Mouse (Mus musculus): ENCODE measurements at regions not wholly inside any gene's neighbourhood (a gene's known extent, or its start where the extent isn't known, plus 50 kb on each side); places are given as distances from the start of the nearest gene placed in this dataset.

DNA sequence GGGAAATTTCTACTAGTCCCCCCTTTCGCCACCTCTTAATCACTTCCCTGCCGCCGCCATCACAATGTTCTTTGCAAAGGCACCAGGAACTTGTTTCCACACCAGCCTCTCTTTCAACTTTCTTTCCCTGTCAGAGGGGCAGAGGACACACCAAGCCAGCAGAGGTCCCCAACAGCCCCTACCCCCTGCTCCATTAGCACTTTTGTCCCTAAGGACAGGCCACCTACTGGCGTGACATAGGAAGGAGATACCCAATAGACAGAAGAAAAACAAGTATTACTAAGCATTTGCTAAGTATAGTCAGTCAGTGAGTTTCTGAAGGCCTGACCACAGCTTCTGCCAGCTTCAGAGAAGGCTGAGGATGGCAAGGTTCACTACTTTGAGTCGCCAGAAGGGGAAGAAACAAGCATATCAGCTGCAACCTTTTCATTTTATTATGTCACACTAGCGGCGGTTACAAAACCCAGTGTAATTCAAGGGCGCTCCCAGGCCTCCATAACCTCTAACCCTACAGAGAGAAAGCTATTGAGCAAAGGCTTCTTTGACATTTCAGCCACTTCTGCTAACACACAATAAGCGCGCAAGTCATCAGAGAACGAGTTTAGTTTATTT, 255.9 kb downstream of the Lmo4 start:
- H3K4me3 ChIP-seq (ENCODE audit: low read depth, low read length): no peak overlapping the region
- H3K27me3 ChIP-seq (ENCODE audit: control insufficient read depth, insufficient read depth, low read length): 0 out of 2 replicates have a peak, but pooled peaks cover 2% of the 10 kb centered on the region
- no peaks in the 10 kb centered on the region for H3K36me3 ChIP-seq (ENCODE audit: control insufficient read depth, insufficient read depth, low read length)
- TF ChIP-seq CTCF (IDR thresholded peaks at IDR 0.05; ENCODE audit: extremely low read depth, insufficient read length, insufficient replicate concordance, low read depth, low read length) (no peak), POLR2A (IDR thresholded peaks at IDR 0.05; ENCODE audit: low read depth, low read length) (no peak)
- H3K4me1 ChIP-seq (ENCODE audit: control insufficient read depth, insufficient read depth, insufficient read length, low read length): no peaks in the 10 kb centered on the region
- 85% methylated on average over 11 of the region's 11 CpGs for WGBS
- no peak overlapping the region for H3K27ac ChIP-seq (ENCODE audit: insufficient read depth, low read depth, low read length)

DNA sequence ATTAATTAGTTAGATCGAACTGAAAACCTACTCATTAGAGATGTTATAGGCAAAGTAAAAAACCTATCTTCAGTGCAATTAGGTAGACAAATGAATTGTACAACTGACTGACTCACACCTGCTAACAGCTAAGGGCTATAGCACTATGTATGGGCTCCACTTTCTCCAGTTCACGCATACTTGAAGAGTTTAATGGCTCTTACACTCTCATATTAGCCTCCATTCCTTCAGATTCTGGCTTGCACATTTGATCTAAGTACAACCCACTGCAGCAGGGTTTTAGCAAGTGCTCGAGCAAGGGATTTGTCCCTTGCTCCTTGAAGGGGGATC, 257.1 kb downstream of the Lmo4 start:
- H3K4me3 ChIP-seq (ENCODE audit: low read depth, low read length): no peak overlapping the region
- 84% methylated on average over 3 of the region's 3 CpGs for WGBS
- TF ChIP-seq CTCF (IDR thresholded peaks at IDR 0.05; ENCODE audit: extremely low read depth, insufficient read length, insufficient replicate concordance, low read depth, low read length) (no peak), POLR2A (IDR thresholded peaks at IDR 0.05; ENCODE audit: low read depth, low read length) (no peak)
- H3K4me1 ChIP-seq (ENCODE audit: control insufficient read depth, insufficient read depth, insufficient read length, low read length): no peaks in the 10 kb centered on the region
- H3K27me3 ChIP-seq (ENCODE audit: control insufficient read depth, insufficient read depth, low read length): 0 out of 2 replicates have a peak, but pooled peaks cover 2% of the 10 kb centered on the region
- H3K27ac ChIP-seq (ENCODE audit: insufficient read depth, low read depth, low read length): no peak overlapping the region
- H3K36me3 ChIP-seq (ENCODE audit: control insufficient read depth, insufficient read depth, low read length): no peaks in the 10 kb centered on the region

DNA sequence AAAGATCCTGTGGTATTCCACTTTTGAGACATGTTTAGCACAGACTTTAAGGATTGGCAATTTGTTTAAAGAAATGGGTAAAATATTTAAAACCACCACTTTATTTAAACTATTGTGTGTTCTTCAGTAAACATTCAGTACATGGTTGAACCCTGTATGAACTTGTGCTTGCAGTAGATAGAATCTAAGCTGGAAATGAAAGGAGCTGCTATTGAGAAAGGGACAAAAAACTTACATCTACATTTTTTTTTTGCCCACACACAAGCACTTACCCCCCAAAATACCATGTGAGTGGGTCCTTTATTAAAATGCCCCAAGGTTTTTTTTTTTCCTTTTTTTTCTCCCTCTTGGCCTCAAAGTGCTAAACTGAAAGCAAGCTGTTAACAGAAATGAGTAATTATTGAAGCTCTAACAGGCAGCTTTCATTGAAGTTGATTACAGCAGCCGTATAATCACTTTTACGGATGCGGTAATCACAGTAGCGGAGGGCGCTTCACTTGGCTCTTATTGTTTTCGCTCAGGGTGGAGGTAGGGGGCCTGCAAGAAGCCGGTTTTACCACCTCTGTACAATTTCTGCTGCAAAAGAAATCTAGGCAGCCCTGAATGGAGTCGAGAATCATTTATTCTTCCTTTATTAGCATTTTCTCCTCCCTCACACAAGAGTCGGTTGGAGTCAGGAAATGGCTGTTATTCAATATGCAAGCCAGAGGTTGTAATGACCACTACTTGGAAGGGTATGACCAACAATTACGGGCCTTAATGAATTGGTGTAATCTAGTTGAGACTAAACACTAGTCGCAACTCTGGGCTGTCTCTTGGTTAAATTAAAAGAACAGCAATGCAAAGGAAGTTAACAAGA, 257.7 kb downstream of the Lmo4 start:
- 35% methylated on average over 11 of the region's 11 CpGs for WGBS
- H3K27me3 ChIP-seq (ENCODE audit: control insufficient read depth, insufficient read depth, low read length): 0 out of 2 replicates have a peak, but pooled peaks cover 2% of the 10 kb centered on the region
- H3K36me3 ChIP-seq (ENCODE audit: control insufficient read depth, insufficient read depth, low read length): no peaks in the 10 kb centered on the region
- TF ChIP-seq CTCF (IDR thresholded peaks at IDR 0.05; ENCODE audit: extremely low read depth, insufficient read length, insufficient replicate concordance, low read depth, low read length) (no peak), POLR2A (IDR thresholded peaks at IDR 0.05; ENCODE audit: low read depth, low read length) (no peak)
- H3K4me1 ChIP-seq (ENCODE audit: control insufficient read depth, insufficient read depth, insufficient read length, low read length): no peaks in the 10 kb centered on the region
- no peak overlapping the region for H3K27ac ChIP-seq (ENCODE audit: insufficient read depth, low read depth, low read length)
- no peak overlapping the region for H3K4me3 ChIP-seq (ENCODE audit: low read depth, low read length)

DNA sequence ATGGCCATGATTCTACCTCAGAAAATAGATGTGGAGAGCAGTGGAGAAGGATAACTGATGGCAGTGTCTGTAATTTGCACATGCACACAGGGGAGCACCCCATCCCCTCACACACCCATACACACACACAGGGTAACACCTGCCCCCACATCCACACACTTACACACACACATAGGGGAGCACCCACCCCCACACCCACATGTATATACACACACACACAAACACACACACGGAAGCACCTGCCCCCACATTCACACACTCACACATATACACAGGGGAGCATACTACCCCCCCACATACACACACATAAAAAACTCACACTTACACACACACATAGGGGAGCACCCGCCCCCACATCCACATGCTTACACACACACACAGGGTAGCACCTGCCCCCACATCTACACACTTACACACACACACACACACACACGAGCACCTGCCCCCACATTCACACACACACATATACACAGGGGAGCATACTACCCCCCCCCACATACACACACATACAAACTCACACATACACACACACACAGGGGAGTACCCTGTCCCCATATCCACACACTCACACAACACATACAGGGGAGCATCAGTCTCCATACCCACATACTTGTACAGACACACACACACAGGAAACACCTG, 265.8 kb downstream of the Lmo4 start:
- no peak for TF ChIP-seq CTCF (IDR thresholded peaks at IDR 0.05; ENCODE audit: extremely low read depth, insufficient read length, insufficient replicate concordance, low read depth, low read length)
- no peak overlapping the region for H3K27ac ChIP-seq (ENCODE audit: insufficient read depth, low read depth, low read length)
- no peaks in the 10 kb centered on the region for H3K4me1 ChIP-seq (ENCODE audit: control insufficient read depth, insufficient read depth, insufficient read length, low read length)
- no peak overlapping the region for H3K4me3 ChIP-seq (ENCODE audit: low read depth, low read length)
- WGBS: 90% methylated on average over 3 of the region's 3 CpGs
- no peaks in the 10 kb centered on the region for H3K36me3 ChIP-seq (ENCODE audit: control insufficient read depth, insufficient read depth, low read length)
- H3K27me3 ChIP-seq (ENCODE audit: control insufficient read depth, insufficient read depth, low read length): no peaks in the 10 kb centered on the region

DNA sequence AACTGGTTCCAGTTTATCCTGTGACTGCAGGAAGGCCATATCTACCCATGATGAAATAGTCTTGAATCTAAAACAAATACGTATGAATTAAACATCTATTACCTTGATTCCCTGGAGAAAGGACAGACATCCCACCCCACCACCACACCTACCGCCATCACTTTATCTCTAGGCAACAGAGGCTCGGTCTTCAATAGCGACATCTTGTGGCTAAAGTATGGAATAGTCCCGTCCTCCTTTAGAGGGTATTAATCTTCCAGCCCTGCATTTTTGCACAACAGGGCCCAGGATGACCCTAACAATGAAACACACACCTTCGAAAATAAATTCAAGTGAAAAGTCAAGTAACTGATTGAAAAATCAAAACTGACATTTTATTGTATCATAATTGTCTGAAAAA, 279.7 kb downstream of the Lmo4 start:
- H3K27ac ChIP-seq (ENCODE audit: insufficient read depth, low read depth, low read length): no peak overlapping the region
- no peaks in the 10 kb centered on the region for H3K36me3 ChIP-seq (ENCODE audit: control insufficient read depth, insufficient read depth, low read length)
- H3K4me3 ChIP-seq (ENCODE audit: low read depth, low read length): no peak overlapping the region
- no peaks in the 10 kb centered on the region for H3K4me1 ChIP-seq (ENCODE audit: control insufficient read depth, insufficient read depth, insufficient read length, low read length)
- WGBS: 58% methylated on average over 6 of the region's 6 CpGs
- TF ChIP-seq POLR2A (IDR thresholded peaks at IDR 0.05; ENCODE audit: low read depth, low read length): no peak
- peak; percentile 36; the same call in 1 of the 2 replicates for TF ChIP-seq CTCF (IDR thresholded peaks at IDR 0.05; ENCODE audit: extremely low read depth, insufficient read length, insufficient replicate concordance, low read depth, low read length)
- no peaks in the 10 kb centered on the region for H3K27me3 ChIP-seq (ENCODE audit: control insufficient read depth, insufficient read depth, low read length)

DNA sequence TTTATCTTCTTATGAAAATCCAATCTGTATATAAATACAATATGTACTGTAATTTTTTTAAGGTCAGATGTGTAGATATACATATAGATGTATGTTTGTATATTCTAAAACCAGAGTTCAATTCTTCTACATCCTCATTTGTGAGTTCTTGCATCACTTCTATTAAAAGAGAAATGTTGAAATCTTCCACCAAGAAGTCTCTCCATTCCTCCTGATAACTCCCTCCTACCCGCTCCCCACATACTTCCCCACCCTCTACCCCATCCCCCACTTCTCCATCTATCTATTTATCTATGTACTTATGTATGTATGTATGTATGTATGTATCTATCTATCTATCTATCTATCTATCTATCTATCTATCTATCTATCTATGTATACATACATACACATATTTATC, 285.3 kb downstream of the Lmo4 start:
- H3K4me1 ChIP-seq (ENCODE audit: control insufficient read depth, insufficient read depth, insufficient read length, low read length): no peaks in the 10 kb centered on the region
- no peak overlapping the region for H3K4me3 ChIP-seq (ENCODE audit: low read depth, low read length)
- no peaks in the 10 kb centered on the region for H3K27me3 ChIP-seq (ENCODE audit: control insufficient read depth, insufficient read depth, low read length)
- WGBS: 89% methylated on average over 1 of the region's 1 CpGs
- TF ChIP-seq CTCF (IDR thresholded peaks at IDR 0.05; ENCODE audit: extremely low read depth, insufficient read length, insufficient replicate concordance, low read depth, low read length) (no peak), POLR2A (IDR thresholded peaks at IDR 0.05; ENCODE audit: low read depth, low read length) (no peak)
- no peak overlapping the region for H3K27ac ChIP-seq (ENCODE audit: insufficient read depth, low read depth, low read length)
- H3K36me3 ChIP-seq (ENCODE audit: control insufficient read depth, insufficient read depth, low read length): no peaks in the 10 kb centered on the region

All from small intestine, adult 2 months (tissue).